Mouse (Mus musculus) left cerebral cortex, postnatal 10 days (tissue): Measurements from ENCODE around the gene Acnat2. TPM values are rescaled to one million over a fixed set of nuclear protein-coding genes. Genes with fewer than 3 reads are reported as not detected.
"Not testable (repeated sequence)": the region's sequence is repeated elsewhere in the genome, so short reads cannot be mapped to it uniquely, and the experiment has no call there.

Experiments used
- DNase-seq, 2 experiments: peaks; one replicate each; pipeline ENCODE4 v3.0.0; 2021 to 2022; ENCODE audit warnings: low spot score in 2 of 2, mixed read lengths in 1 of 2; ENCODE audit errors: extremely low spot score in 1 of 2
- intact Hi-C: fragments of 180-260 bp; cut with DNase I; formaldehyde crosslinking; loops from one replicate; pipeline ENCODE4 v1.15.1; 2025
- total RNA-seq, 2 experiments: library from RNA; stranded (reverse); gene quantifications; 2 replicates each; pipeline ENCODE4 v1.2.3; 2021

Gene Acnat2
- not detected for total RNA-seq

DNA sequence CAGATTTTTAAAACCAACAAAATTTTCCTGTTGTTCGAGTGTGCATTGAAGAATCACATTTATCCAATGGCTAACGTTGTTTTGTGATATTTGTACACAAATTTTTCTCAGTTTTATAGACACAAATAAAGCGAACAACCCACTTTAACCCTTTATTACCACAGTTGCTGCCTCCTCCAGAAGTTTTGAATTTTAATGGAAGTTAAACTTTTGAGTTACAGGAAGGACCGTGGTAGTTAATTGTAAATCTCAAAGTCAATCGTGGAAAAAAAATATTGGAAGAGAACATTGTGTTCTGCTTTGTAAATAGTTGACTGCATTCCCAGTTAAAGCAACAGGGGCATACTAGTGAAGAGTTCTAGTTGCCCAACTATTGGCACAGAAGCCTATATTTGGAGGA is at the start of gene Acnat2:
Gene Acnat2, minus strand, starts transcription at position 195 of the 400 bp plus-strand sequence.
- DNase-seq, intact Hi-C loops: not testable (repeated sequence)

DNA sequence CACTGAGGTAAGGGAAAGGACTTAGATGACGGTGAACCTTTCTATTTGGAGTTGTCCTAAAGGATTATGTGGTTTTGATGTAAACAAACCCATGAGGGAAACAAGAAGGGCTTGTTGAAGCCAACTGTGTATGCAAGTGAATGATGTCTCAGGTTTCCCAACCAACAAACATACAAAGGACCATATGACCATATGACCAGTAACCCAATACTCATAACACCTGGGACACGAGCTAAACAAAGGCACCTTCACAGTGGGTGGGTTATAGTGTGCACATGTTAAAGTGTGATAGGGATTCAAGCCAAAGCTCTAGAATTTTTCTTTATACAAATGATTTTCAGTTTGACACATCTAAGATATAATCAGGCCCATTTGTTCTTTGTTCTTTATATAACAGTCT is 48.2 kb upstream of the Acnat2 start:
- intact Hi-C loops = no loop called here
- DNase-seq = no peak

DNA sequence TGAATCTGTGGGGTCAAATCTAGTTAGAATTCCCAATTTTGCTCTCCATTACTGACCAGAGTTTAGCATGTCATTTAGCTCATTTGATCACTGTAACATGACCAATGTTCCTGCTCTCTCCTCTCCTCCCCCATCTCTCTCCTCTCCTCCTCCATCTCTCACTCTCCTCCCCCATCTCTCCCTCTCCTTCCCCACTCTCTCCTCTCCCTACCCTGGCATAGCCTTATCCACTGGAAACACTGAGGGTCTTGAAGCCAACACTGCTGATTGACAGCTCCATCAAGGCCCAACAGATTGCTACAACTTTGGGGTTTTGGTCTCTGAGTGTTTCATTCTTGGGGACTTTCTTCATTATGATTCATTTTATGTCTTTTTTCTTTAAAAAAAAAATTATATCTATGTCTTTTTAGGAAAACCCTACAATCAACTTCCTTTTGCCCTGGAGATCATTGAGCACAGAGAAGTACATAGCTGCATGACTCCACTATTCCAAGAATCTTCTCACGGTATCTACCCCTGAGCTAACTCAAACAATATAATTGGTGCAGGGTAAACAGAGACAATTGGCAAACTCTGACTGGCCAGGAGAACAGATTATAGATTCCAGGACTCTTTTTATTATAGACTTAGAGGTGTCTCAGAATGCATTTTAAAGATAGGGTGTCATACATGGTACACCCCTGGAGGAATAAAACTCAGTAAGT is 44.0 kb upstream of the Acnat2 start:
- DNase-seq = no peak
- intact Hi-C loops = no loop called here

DNA sequence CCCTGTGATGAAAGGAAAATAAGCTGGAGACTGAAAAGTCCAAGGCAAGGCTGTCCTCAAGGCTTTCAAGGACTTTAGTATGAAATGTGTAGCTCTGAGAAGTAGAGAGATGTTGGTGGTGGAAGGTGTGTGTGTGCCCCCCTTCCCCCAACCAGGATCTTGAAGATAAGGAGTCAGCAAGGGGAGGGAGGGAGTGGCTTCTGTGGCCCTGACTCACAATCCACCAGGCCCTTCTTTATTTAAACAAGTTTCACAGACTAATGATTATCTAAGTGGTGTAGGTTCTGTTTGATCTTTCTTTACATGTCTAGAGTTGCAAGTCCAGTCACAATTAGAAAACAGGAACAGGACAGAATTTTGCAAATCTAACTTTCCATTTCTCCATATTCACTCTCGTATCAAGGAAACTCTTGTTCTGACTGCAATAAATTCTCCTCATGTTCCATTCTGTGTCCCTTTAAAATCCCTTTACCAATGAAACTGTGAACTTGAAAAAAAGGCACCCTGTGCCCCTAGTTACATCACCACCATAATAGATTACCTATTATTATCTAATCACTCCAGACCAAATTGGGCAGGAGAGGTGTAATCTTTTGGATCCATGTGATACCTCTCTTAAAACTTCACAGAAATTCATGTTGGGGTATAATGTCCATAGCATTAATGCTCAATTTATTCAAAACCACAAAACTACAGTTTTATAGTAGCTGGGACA is 43.3 kb upstream of the Acnat2 start:
- DNase-seq, intact Hi-C loops: not testable (repeated sequence)

DNA sequence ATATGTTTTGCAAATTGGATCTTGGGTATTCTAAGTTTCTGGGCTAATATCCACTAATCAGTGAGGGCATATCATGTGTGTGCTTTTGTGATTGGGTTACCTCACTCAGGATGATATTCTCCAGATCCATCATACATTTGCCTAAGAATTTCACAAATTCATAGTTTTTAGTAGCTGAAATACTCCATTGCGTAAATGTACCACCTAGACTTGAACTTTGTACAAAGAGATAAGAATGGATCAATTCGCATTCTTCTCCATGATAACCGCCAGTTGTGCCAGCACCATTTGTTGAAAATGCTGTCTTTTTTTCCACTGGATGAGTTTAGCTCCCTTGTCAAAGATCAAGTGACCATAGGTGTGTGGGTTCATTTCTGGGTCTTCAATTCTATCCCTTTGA is 29.0 kb upstream of the Acnat2 start:
- intact Hi-C loops, DNase-seq: not testable (repeated sequence)

DNA sequence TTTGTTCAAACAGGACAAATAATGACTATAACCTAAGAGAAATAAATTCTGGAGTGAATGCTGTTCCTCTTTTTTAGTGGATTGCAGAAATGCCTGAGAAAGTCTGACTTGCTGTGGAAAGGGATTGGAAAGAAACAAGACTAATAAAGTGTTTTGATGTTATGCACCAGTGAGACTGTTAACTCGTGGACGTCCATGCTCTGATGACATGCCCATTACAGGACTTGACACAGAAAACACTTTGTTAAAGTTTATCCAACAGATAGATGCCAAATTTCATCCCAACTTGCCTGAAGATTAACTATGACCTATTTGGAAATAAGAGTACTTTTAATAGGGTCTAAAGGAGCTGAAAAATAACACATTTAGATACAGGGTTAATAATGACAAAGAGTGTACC is 2.2 kb upstream of the Acnat2 start:
- not testable (repeated sequence) for DNase-seq
- intact Hi-C loops = loop anchor here (10.0 kb wide), 1 partner anchor 65 kb away; no protein-coding TSS in a partner anchor

DNA sequence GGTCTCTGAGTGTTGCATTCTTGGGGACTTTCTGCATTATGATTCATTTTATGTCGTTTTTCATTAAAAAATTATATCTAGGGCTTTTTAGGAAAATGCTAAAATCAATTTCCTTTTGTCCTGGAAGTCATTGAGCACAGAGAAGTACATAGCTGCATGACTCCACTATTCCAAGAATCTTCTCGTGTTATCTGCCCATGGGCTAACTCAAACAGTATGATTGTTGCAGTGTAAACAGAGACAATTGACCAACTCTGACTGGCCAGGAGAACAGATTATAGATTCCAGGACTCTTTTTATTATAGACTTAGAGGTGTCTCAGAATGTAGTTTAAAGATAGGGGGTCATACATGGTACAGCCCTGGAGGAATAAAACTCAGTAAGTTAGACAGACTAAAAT is 21.1 kb downstream of the Acnat2 start:
- intact Hi-C loops = no loop called here
- no peak for DNase-seq

DNA sequence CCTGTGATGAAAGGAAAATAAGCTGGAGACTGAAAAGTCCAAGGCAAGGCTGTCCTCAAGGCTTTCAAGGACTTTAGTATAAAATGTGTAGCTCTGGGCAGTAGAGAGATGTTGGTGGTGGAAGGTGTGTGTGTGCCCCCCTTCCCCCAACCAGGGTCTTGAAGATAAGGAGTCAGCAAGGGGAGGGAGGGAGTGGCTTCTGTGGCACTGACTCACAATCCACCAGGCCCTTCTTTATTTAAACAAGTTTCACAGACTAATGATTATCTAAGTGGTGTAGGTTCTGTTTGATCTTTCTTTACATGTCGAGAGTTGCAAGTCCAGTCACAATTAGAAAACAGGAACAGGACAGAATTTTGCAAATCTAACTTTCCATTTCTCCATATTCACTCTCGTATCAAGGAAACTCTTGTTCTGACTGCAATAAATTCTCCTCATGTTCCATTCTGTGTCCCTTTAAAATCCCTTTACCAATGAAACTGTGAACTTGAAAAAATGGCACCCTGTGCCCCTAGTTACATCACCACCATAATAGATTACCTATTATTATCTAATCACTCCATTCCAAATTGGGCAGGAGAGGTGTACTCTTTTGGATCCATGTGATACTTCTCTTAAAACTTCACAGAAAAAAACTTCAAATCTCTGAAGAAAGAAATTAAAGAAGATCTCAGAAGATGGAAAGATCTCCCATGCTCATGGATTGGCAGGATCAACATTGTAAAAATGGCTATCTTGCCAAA is 24.2 kb downstream of the Acnat2 start:
- intact Hi-C loops, DNase-seq: not testable (repeated sequence)

DNA sequence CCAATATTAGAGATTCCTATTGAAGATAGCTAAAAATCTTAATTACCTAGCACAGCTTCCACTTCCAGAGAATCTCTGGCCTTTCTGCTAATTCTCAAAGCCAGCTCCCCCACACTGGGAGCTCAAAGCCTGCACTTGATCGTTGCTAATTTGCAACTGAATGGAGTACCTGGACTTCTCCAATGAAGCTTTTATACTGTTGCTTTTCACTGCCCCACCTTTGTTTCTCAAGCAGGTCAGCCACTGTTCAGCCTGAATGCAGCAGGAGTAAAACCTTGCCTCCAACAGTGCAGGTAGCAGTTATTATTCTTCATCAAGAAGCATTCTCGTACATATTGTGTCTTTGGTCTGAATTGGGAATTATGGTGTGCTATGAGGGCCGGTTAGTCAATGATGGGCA is 39.9 kb downstream of the Acnat2 start:
- intact Hi-C loops, DNase-seq: not testable (repeated sequence)

DNA sequence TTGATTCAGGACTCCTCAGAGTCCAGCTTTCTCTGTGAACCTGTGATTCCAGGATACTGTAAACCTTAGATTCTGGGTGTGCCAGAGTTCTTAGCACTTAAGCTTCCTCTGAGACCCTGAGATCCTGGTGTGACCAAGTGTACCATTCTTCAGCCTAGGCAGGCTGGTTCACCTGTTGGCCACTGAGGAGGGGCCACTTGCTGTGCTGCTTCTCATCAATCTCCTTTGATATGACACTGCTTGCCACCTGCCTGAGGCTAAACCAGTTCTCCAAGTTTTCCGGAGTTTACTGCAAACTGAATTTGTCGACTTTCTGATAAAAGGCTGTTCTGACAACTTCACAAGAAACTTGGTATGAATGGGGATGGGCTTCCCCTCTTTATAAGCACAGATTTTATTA is 50.9 kb downstream of the Acnat2 start:
- intact Hi-C loops = no loop called here

DNA sequence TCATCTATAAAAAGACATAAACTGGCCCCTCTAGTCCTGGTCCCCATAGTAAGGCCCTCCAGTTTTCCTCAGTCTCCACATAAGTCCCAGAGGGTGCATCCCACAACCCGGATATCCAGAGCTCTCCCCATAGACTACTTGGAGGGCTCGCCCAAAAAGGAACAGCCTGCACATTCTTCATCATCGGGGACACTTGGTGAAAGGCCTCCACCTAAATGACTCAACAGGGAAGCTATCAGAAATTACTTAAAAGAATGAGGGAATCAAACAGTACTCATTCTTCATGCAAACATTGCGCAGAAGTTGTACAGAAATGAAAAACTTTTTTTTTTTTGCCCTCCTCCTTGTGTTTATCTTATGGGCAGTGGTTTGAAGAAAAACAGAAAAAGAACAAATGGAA is 57.5 kb downstream of the Acnat2 start:
- intact Hi-C loops = no loop called here
- no peak for DNase-seq

More for the DNA sequence above, 50.9 kb downstream of the Acnat2 start:
- DNase-seq = no peak

DNA sequence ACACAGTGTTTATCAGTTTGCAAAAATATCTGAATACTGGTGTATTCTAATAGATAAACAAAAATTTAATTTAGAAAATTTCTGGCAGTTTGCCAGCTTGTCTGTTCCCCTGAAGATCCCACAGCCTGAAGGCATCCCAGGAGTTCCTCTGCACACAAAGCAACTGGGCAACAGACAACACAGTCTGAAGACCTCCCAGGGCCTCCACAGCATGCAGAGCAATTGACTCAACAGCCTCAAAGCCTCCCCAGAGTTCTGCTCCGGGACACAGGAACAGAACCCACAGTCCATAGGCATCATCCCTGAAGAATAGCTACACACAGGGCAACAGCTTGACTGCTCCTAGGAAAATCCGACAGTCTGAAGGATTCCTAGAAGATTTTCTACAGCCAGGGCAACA is 59.3 kb downstream of the Acnat2 start:
- intact Hi-C loops = loop anchor here (10.0 kb wide), 1 partner anchor 66 kb away; no protein-coding TSS in a partner anchor

DNA sequence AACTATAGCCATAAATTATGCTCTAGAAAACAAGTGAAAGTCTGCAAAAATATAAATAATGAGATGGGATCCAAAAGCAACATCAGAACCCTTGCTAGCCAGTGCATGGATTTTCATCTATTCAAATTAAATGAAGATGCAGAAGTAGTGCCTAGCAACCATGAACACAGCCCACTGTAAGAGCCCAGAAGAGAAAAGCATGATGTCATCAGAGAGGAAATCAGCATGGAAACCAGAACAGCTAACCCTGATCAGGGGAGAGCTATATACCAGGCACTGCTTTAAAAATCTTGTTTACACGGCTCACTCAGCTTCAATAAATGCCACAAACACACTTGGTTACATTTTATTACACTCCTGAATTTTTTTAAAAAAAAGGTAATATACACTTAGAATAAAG is 60.0 kb downstream of the Acnat2 start:
- intact Hi-C loops = loop anchor here (10.0 kb wide), 1 partner anchor 67 kb away; no protein-coding TSS in a partner anchor
- not testable (repeated sequence) for DNase-seq

More for the DNA sequence above, 59.3 kb downstream of the Acnat2 start:
- no peak for DNase-seq

DNA sequence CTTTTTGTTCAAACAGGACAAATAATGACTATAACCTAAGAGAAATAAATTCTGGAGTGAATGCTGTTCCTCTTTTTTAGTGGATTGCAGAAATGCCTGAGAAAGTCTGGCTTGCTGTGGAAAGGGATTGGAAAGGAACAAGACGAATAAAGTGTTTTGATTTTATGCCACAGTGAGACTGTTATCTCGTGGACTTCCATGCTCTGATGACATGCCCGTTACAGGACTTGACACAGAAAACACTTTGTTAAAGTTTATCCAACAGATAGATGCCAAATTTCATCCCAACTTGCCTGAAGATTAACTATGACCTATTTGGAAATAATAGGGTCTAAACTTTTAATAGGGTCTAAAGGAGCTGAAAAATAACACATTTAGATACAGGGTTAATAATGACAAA is 67.9 kb downstream of the Acnat2 start:
- not testable (repeated sequence) for DNase-seq
- intact Hi-C loops = loop anchor here (10.0 kb wide), 1 partner anchor 75 kb away; no protein-coding TSS in a partner anchor

DNA sequence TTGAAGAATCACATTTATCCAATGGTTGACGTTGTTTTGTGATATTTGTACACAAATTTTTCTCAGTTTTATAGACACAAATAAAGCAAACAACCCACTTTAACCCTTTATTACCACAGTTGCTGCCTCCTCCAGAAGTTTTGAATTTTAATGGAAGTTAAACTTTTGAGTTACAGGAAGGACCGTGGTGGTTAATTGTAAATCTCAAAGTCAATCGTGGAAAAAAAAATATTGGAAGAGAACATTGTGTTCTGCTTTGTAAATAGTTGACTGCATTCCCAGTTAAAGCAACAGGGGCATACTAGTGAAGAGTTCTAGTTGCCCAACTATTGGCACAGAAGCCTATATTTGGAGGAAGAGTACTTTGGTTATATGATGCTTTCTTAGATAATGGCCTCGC is 70.0 kb downstream of the Acnat2 start:
- DNase-seq, intact Hi-C loops: not testable (repeated sequence)

Other genes starting within 250 kb of the Acnat2 start
- 1 to 10 TPM in 1 of 2 experiments, under 1 TPM in 1; 0.51 to 1.6 TPM for gene Acnat1, start 65.8 kb upstream of the Acnat2 start, total RNA-seq
- gene Baat, start 98.4 kb upstream of the Acnat2 start, total RNA-seq = under 1 TPM; 0.28 to 0.34 TPM
- 10 to 100 TPM; 33.3 to 34.1 TPM for gene Mrpl50, start 112.9 kb upstream of the Acnat2 start, total RNA-seq
- gene Zfp189, start 113.0 kb upstream of the Acnat2 start, total RNA-seq = 1 to 10 TPM; 8.2 to 9.2 TPM
- gene Aldob, start 141.4 kb upstream of the Acnat2 start, total RNA-seq = 1 to 10 TPM; 1.2 to 2.4 TPM
- 10 to 100 TPM; 78.8 to 80.6 TPM for gene Tmem246, start 189.7 kb upstream of the Acnat2 start, total RNA-seq
- gene Rnf20, start 223.9 kb upstream of the Acnat2 start, total RNA-seq = 10 to 100 TPM; 70.9 to 73.0 TPM